Mouse (Mus musculus) E14TG2a.4 (cell line): ENCODE measurements around the gene Panx3.

Experiments used
- CTCF ChIP-seq: conservative IDR thresholded peaks from 2 replicates; pipeline ENCODE4 v1.5.1; 2014; ENCODE audit warnings: low read length
- NANOG ChIP-seq: IDR thresholded peaks from 2 replicates; pipeline ENCODE4 v1.6.1; 2014; ENCODE audit warnings: borderline replicate concordance, low read length, mixed read lengths
- POU5F1 ChIP-seq: IDR thresholded peaks from 2 replicates; pipeline ENCODE4 v1.6.1; 2014; ENCODE audit warnings: low read length, borderline replicate concordance

- TF ChIP-seq CTCF (no peak), POU5F1 (no peak), NANOG (no peak)
Measured at GRCm38 (mm10) chr9:37636800-37637542, 32.1 kb downstream of the Panx3 start.
